25 mouse cellular contexts compared by ENCODE assay signal in the genomic region with DNA sequence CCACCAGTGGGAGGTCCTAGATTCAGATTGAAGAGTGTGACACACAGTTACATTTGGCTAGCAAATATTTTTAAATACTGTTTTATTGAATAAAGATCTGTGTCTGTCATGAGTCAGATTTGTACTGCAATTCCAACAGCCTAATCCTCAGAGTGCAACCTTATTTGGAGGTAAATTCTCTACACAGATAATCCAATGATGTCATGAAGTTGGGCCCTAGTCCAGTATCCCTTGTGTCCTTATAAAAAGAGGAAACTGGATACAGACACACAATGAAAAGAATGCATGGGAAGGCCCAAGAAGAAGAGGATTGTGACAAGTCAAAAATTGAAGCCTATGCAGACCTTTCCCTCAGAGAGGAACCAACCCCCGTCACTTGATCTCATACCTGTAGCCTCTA. TPM values are rescaled to one million over a fixed set of nuclear protein-coding genes. Genes with fewer than 3 reads are reported as not detected.
DNase-seq lines count a peak whose midpoint lies in the region; ATAC-seq and TF ChIP-seq lines count a peak whose summit lies in the region.
"Had no signal": no experiment of that assay in that cellular context is flagged by ENCODE, and none has a peak within 500 bp of the region (broad histone marks: within the 10 kb centered on the region; RNA-seq: fewer than 3 reads in every experiment).

No protein-coding gene starts in this region.

- ATAC-seq in intestine, embryonic 15.5 days: 0 out of 2 replicates have a peak, but pooled peaks have one; percentile 16
- no peak for ATAC-seq in intestine, postnatal 0 days
- ATAC-seq in stomach, postnatal 0 days (ENCODE audit: low FRiP score, low TSS enrichment): peak; percentile 25; the same call in 1 of the 2 replicates
- ATAC-seq in hindbrain, embryonic 13.5 days (ENCODE audit: low FRiP score): no peak
- ATAC-seq: forebrain, embryonic 14.5 days; hindbrain, embryonic 16.5 days; inflammation-experienced regulatory T-cells, adult 6 months had no signal

- no peak for TF ChIP-seq EP300 in stomach, postnatal 0 days (optimal IDR thresholded peaks at IDR 0.05)

- H3K9ac ChIP-seq in intestine, embryonic 15.5 days: no peak overlapping the region
- no peak overlapping the region for H3K9ac ChIP-seq in intestine, postnatal 0 days (ENCODE audit: low read depth, low read length)
- H3K9ac ChIP-seq in stomach, postnatal 0 days (ENCODE audit: low read length): no peak overlapping the region
- no peak overlapping the region for H3K9ac ChIP-seq in hindbrain, embryonic 13.5 days
- H3K9ac ChIP-seq: embryonic facial prominence, embryonic 13.5 days; heart, embryonic 13.5 days had no signal

- DNase-seq in retina, adult 2 months (ENCODE audit: low read depth, low spot score): peak; percentile 4
- DNase-seq in retina, embryonic 14.5 days (ENCODE audit: low spot score): no peak
- DNase-seq in stomach, postnatal 0 days (ENCODE audit: low spot score): no peak
- no peak for DNase-seq in adrenal gland, adult 18-20 months (ENCODE audit: low spot score in 2 of 2)
- DNase-seq: adrenal gland, adult 2 months; adrenal gland, postnatal 25 days; cerebellum, adult 8-10 months; cerebellum, postnatal 25 days; gastrocnemius, postnatal 36 days; heart, adult 11 months; heart, postnatal 36 days had no signal

- no peaks in the 10 kb centered on the region for H3K9me3 ChIP-seq in intestine, embryonic 15.5 days
- no peaks in the 10 kb centered on the region for H3K9me3 ChIP-seq in intestine, postnatal 0 days (ENCODE audit: control insufficient read depth)
- no peaks in the 10 kb centered on the region for H3K9me3 ChIP-seq in stomach, postnatal 0 days (ENCODE audit: control insufficient read depth, low read length)
- no peaks in the 10 kb centered on the region for H3K9me3 ChIP-seq in hindbrain, embryonic 13.5 days
- H3K9me3 ChIP-seq: embryonic facial prominence, embryonic 13.5 days; forebrain, embryonic 10.5 days; heart, embryonic 13.5 days had no signal

- no peak overlapping the region for H3K4me3 ChIP-seq in intestine, embryonic 15.5 days (replicated peaks)
- no peak overlapping the region for H3K4me3 ChIP-seq in intestine, postnatal 0 days (ENCODE audit: low read depth, low read length)
- H3K4me3 ChIP-seq in embryonic fibroblast, embryonic 13.5 days (ENCODE audit: insufficient read depth, low read length): no peak overlapping the region
- no peak overlapping the region for H3K4me3 ChIP-seq in stomach, postnatal 0 days (ENCODE audit: low read depth, low read length)
- no peak overlapping the region for H3K4me3 ChIP-seq in hindbrain, embryonic 13.5 days
- H3K4me3 ChIP-seq: embryonic facial prominence, embryonic 13.5 days; erythroblast, embryonic 14.5 days; forebrain, embryonic 10.5 days; heart, embryonic 13.5 days had no signal

- WGBS in intestine, embryonic 15.5 days: 83% methylated on average over 1 of the region's 1 CpGs
- WGBS in intestine, postnatal 0 days: 83% methylated on average over 1 of the region's 1 CpGs
- 79% methylated on average over 1 of the region's 1 CpGs for WGBS in stomach, postnatal 0 days
- 74% methylated on average over 1 of the region's 1 CpGs for WGBS in hindbrain, embryonic 13.5 days

- no peak for TF ChIP-seq CTCF in intestine, postnatal 0 days (IDR thresholded peaks at IDR 0.05; ENCODE audit: low read depth)
- no peak for TF ChIP-seq CTCF in embryonic fibroblast, embryonic 13.5 days (IDR thresholded peaks at IDR 0.05; ENCODE audit: borderline replicate concordance, insufficient read depth, low read length)
- TF ChIP-seq CTCF in stomach, postnatal 0 days (IDR thresholded peaks at IDR 0.05; ENCODE audit: low read depth): no peak

- H3K4me2 ChIP-seq in intestine, embryonic 15.5 days (replicated peaks): no peak overlapping the region
- H3K4me2 ChIP-seq in intestine, postnatal 0 days (replicated peaks; ENCODE audit: low read depth): no peak overlapping the region
- H3K4me2 ChIP-seq in stomach, postnatal 0 days (replicated peaks; ENCODE audit: low read depth): no peak overlapping the region
- H3K4me2 ChIP-seq in hindbrain, embryonic 13.5 days: no peak overlapping the region
- H3K4me2 ChIP-seq: embryonic facial prominence, embryonic 13.5 days; heart, embryonic 13.5 days had no signal

- no peaks in the 10 kb centered on the region for H3K4me1 ChIP-seq in intestine, embryonic 15.5 days (replicated peaks)
- 0 out of 2 replicates have a peak, but pooled peaks cover 4% of the 10 kb centered on the region for H3K4me1 ChIP-seq in intestine, postnatal 0 days (replicated peaks; ENCODE audit: control insufficient read depth, insufficient read depth, low read length)
- peaks cover 3% of the 10 kb centered on the region; the same call in 1 of the 2 replicates for H3K4me1 ChIP-seq in embryonic fibroblast, embryonic 13.5 days (ENCODE audit: control insufficient read depth, insufficient read depth, low read length)
- no peaks in the 10 kb centered on the region; the same call in 1 of the 2 replicates for H3K4me1 ChIP-seq in stomach, postnatal 0 days (replicated peaks; ENCODE audit: control insufficient read depth, insufficient read depth)
- H3K4me1 ChIP-seq in hindbrain, embryonic 13.5 days (replicated peaks): no peaks in the 10 kb centered on the region
- H3K4me1 ChIP-seq: embryonic facial prominence, embryonic 13.5 days; forebrain, embryonic 10.5 days; heart, embryonic 13.5 days had no signal

- no peaks in the 10 kb centered on the region for H3K36me3 ChIP-seq in intestine, embryonic 15.5 days
- H3K36me3 ChIP-seq in intestine, postnatal 0 days (ENCODE audit: control insufficient read depth, insufficient read depth): no peaks in the 10 kb centered on the region
- no peaks in the 10 kb centered on the region for H3K36me3 ChIP-seq in stomach, postnatal 0 days (ENCODE audit: control insufficient read depth, insufficient read depth, low read length)
- H3K36me3 ChIP-seq in hindbrain, embryonic 13.5 days: no peaks in the 10 kb centered on the region
- H3K36me3 ChIP-seq: embryonic facial prominence, embryonic 13.5 days; forebrain, embryonic 10.5 days; heart, embryonic 13.5 days had no signal

- no peak overlapping the region for H3K27ac ChIP-seq in intestine, embryonic 15.5 days
- H3K27ac ChIP-seq in intestine, postnatal 0 days (ENCODE audit: low read depth, low read length): no peak overlapping the region
- peak overlapping the region; percentile 89 for H3K27ac ChIP-seq in embryonic fibroblast, embryonic 13.5 days (ENCODE audit: insufficient read depth, low read length)
- peak overlapping the region; percentile 61 for H3K27ac ChIP-seq in stomach, postnatal 0 days (replicated peaks)
- no peak overlapping the region for H3K27ac ChIP-seq in hindbrain, embryonic 13.5 days
- H3K27ac ChIP-seq: embryonic facial prominence, embryonic 13.5 days; forebrain, embryonic 10.5 days; heart, embryonic 13.5 days had no signal

- H3K27me3 ChIP-seq in intestine, embryonic 15.5 days (replicated peaks): no peaks in the 10 kb centered on the region
- H3K27me3 ChIP-seq in intestine, postnatal 0 days (replicated peaks; ENCODE audit: control insufficient read depth, insufficient read depth, low read length): no peaks in the 10 kb centered on the region
- no peaks in the 10 kb centered on the region for H3K27me3 ChIP-seq in stomach, postnatal 0 days (ENCODE audit: control insufficient read depth, insufficient read depth, low read length)
- H3K27me3 ChIP-seq in hindbrain, embryonic 13.5 days: no peaks in the 10 kb centered on the region
- H3K27me3 ChIP-seq: embryonic facial prominence, embryonic 13.5 days; heart, embryonic 13.5 days had no signal

- no peak for TF ChIP-seq POLR2A in embryonic fibroblast, embryonic 13.5 days (IDR thresholded peaks at IDR 0.05; ENCODE audit: low read depth, low read length)

RNA-seq across cellular contexts. Expression of gene Itih3, which starts 7.0 kb away (rescaled TPM):
- polyA plus RNA-seq in intestine, embryonic 15.5 days (2015; fragmentation: Nextera tagmentation; extraction: Ambion mirVana): 3.2 and 5.1 TPM in 2 replicates
- 3.9 and 4.7 TPM in 2 replicates for polyA plus RNA-seq in intestine, postnatal 0 days (2015; fragmentation: Nextera tagmentation; extraction: Ambion mirVana)
- polyA plus RNA-seq in embryonic fibroblast, embryonic 13.5 days (2011; ENCODE audit: insufficient read length, low read depth, missing spikeins): not detected in 2 replicates
- 2.1 and 5.1 TPM in 2 replicates for polyA plus RNA-seq in stomach, postnatal 0 days (2015; fragmentation: Nextera tagmentation; extraction: Ambion mirVana)
- 1.0 and 1.3 TPM in 2 replicates for polyA plus RNA-seq in hindbrain, embryonic 13.5 days (2015; fragmentation: Nextera tagmentation; extraction: Ambion mirVana)
- total RNA-seq in adrenal gland, adult 18-20 months (2021): under 1 TPM; 0.74 to 0.96 TPM
- polyA plus RNA-seq: embryonic facial prominence, embryonic 13.5 days; hindbrain, embryonic 11.5 days; inflammation-experienced regulatory T-cells, adult 6 months had no signal

RNA-seq across cellular contexts. Expression of gene Itih1, which starts 26.6 kb away (rescaled TPM):
- 0.41 and 1.2 TPM in 2 replicates for polyA plus RNA-seq in intestine, embryonic 15.5 days (2015; fragmentation: Nextera tagmentation; extraction: Ambion mirVana)
- polyA plus RNA-seq in intestine, postnatal 0 days (2015; fragmentation: Nextera tagmentation; extraction: Ambion mirVana): not detected in 2 replicates
- polyA plus RNA-seq in embryonic fibroblast, embryonic 13.5 days (2011; ENCODE audit: insufficient read length, low read depth, missing spikeins): not detected in 2 replicates
- polyA plus RNA-seq in stomach, postnatal 0 days (2015; fragmentation: Nextera tagmentation; extraction: Ambion mirVana): 0.21 and 0.40 TPM in 2 replicates
- polyA plus RNA-seq in hindbrain, embryonic 13.5 days (2015; fragmentation: Nextera tagmentation; extraction: Ambion mirVana): not detected in 2 replicates
- total RNA-seq in adrenal gland, adult 18-20 months (2021): not detected
- total RNA-seq: adrenal gland, postnatal 25 days; heart, postnatal 36 days had no signal
- polyA plus RNA-seq: cortical plate, adult 2 months; embryonic facial prominence, embryonic 13.5 days; erythroblast, embryonic 14.5 days; forebrain, embryonic 10.5 days; forebrain, embryonic 14.5 days; heart, postnatal 0 days; hindbrain, embryonic 11.5 days; hindbrain, embryonic 16.5 days; inflammation-experienced regulatory T-cells, adult 6 months had no signal

RNA-seq across cellular contexts. Expression of gene Itih4, which starts 30.2 kb away (rescaled TPM):
- 1.1 and 2.6 TPM in 2 replicates for polyA plus RNA-seq in intestine, embryonic 15.5 days (2015; fragmentation: Nextera tagmentation; extraction: Ambion mirVana)
- 0.16 TPM in 1 of 2 replicates, not detected in the other for polyA plus RNA-seq in intestine, postnatal 0 days (2015; fragmentation: Nextera tagmentation; extraction: Ambion mirVana)
- polyA plus RNA-seq in embryonic fibroblast, embryonic 13.5 days (2011; ENCODE audit: insufficient read length, low read depth, missing spikeins): 0.13 TPM in 1 of 2 replicates, not detected in the other
- polyA plus RNA-seq in stomach, postnatal 0 days (2015; fragmentation: Nextera tagmentation; extraction: Ambion mirVana): 1.2 and 2.4 TPM in 2 replicates
- polyA plus RNA-seq in hindbrain, embryonic 13.5 days (2015; fragmentation: Nextera tagmentation; extraction: Ambion mirVana): not detected in 2 replicates
- total RNA-seq in adrenal gland, adult 18-20 months (2021): 10 to 100 TPM in 1 of 2 experiments, 1 to 10 TPM in 1; 2.8 to 15.2 TPM
- polyA plus RNA-seq: embryonic facial prominence, embryonic 13.5 days; forebrain, embryonic 10.5 days; forebrain, embryonic 14.5 days; hindbrain, embryonic 11.5 days; hindbrain, embryonic 16.5 days; inflammation-experienced regulatory T-cells, adult 6 months had no signal

RNA-seq across cellular contexts. Expression of gene Nek4, which starts 34.7 kb away (rescaled TPM):
- polyA plus RNA-seq in intestine, embryonic 15.5 days (2015; fragmentation: Nextera tagmentation; extraction: Ambion mirVana): 8.5 and 9.5 TPM in 2 replicates
- polyA plus RNA-seq in intestine, postnatal 0 days (2015; fragmentation: Nextera tagmentation; extraction: Ambion mirVana): 2.9 and 3.0 TPM in 2 replicates
- 7.5 and 9.6 TPM in 2 replicates for polyA plus RNA-seq in embryonic fibroblast, embryonic 13.5 days (2011; ENCODE audit: insufficient read length, low read depth, missing spikeins)
- 4.1 and 4.2 TPM in 2 replicates for polyA plus RNA-seq in stomach, postnatal 0 days (2015; fragmentation: Nextera tagmentation; extraction: Ambion mirVana)
- polyA plus RNA-seq in hindbrain, embryonic 13.5 days (2015; fragmentation: Nextera tagmentation; extraction: Ambion mirVana): 16.9 and 19.2 TPM in 2 replicates
- 10 to 100 TPM; 10.3 to 11.8 TPM for total RNA-seq in adrenal gland, adult 18-20 months (2021)

RNA-seq across cellular contexts. Expression of gene Mustn1, which starts 37.5 kb away (rescaled TPM):
- polyA plus RNA-seq in intestine, embryonic 15.5 days (2015; fragmentation: Nextera tagmentation; extraction: Ambion mirVana): 8.1 and 8.3 TPM in 2 replicates
- polyA plus RNA-seq in intestine, postnatal 0 days (2015; fragmentation: Nextera tagmentation; extraction: Ambion mirVana): 24.7 and 27.2 TPM in 2 replicates
- 2.9 and 4.9 TPM in 2 replicates for polyA plus RNA-seq in embryonic fibroblast, embryonic 13.5 days (2011; ENCODE audit: insufficient read length, low read depth, missing spikeins)
- 29.2 and 32.3 TPM in 2 replicates for polyA plus RNA-seq in stomach, postnatal 0 days (2015; fragmentation: Nextera tagmentation; extraction: Ambion mirVana)
- 0.97 and 1.00 TPM in 2 replicates for polyA plus RNA-seq in hindbrain, embryonic 13.5 days (2015; fragmentation: Nextera tagmentation; extraction: Ambion mirVana)
- 1 to 10 TPM; 2.5 to 6.0 TPM for total RNA-seq in adrenal gland, adult 18-20 months (2021)

Comparison
In these comparisons a context has a peak if more than half of its experiments do, and no peak if none do; other contexts are left out.
1. ATAC-seq: peak in intestine, embryonic 15.5 days (single experiment) and stomach, postnatal 0 days (single experiment); none in intestine, postnatal 0 days (single experiment) and hindbrain, embryonic 13.5 days (single experiment).
2. H3K27ac ChIP-seq: peak in embryonic fibroblast, embryonic 13.5 days (single experiment) and stomach, postnatal 0 days (single experiment); none in intestine, embryonic 15.5 days (single experiment), intestine, postnatal 0 days (single experiment) and hindbrain, embryonic 13.5 days (single experiment).